Mouse (Mus musculus): Measurements from ENCODE around the gene Myrfl. TPM values are rescaled to one million over a fixed set of nuclear protein-coding genes. Genes with fewer than 3 reads are reported as not detected.

The Myrfl gene
- total and polyA plus RNA-seq, 2 experiments: not detected

DNA sequence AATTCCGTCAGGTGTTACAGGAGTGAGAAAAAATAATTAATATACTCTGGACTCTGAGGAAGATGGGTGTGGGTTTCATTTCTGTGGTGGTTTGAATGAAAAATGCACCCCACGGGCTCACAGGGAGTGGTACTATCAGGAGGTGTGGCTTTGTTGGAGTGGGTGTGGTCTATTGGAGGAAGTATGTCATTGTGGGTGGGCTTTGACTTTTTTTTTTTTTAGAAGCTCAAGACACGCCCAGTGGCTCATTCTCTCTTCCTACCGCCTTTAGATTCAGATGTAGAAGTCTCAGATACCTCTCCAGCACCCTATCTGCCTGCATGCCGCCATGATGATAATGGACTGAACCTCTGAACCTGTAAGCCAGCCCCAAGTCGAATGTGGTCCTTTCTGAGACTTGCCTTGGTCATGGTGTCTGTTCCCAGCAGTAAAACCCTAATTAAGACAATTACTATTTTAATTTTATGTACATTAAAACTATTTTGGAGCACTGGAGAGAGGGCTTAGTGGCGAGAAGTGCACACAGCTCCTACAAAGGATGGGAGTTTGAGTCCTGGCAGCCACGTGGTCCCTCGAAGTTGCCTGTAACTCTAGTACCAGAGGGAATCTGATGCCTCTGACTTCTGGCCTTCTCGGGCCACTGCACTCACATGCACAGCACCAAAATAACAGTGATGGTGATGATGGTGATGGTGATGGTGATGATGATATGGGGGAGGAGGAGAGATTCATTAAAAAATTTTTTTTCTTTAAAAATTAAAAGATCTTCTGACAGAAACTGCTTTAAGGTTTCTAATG, 88.0 kb downstream of the Myrfl start:
- WGBS: 91% methylated on average over 10 of the region's 10 CpGs

DNA sequence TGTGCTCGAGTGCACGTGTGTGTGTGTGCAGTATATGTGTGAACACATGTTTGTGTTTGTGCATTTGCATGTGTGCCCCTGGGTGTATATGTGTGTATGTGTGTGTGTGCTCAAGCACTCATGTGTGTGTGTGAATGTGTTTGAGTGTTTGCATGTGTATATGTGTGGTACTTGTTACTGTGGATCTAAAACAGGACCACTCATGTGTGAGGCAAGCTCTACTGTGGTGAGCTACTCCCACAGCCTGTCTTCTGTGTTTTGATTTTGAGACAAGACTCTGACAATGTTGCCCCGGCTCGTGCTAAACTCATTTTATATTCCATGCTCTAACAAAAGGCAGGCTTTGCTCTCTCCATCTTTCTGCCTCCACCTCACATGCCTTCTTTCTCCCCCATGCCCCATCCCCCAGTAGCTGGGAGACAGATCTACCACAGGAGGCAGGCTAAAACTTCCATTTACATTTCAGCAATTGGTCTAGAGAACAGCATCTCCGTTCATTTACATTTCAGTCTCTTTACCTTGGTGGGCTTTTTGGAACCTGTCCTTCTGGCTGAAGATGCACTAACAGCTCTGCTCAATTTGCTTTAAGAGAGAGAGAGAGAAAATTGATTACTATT, 94.4 kb downstream of the Myrfl start:
- WGBS: 51% methylated on average over 5 of the region's 5 CpGs
- Histone ChIP-seq H3K36me3 (ENCODE audit: control insufficient read depth, insufficient read depth, low read length) (no peaks in the 10 kb centered on the region), H3K4me3 (ENCODE audit: insufficient read depth, low read depth, low read length) (no peak overlapping the region), H3K4me1 (ENCODE audit: control insufficient read depth, insufficient read depth, low read length) (no peaks in the 10 kb centered on the region), H3K27ac (replicated peaks; ENCODE audit: insufficient read depth, low read depth, low read length) (no peak overlapping the region), H3K27me3 (ENCODE audit: control insufficient read depth, insufficient read depth, low read length) (peaks cover 3% of the 10 kb centered on the region; the same call in 1 of the 2 replicates), H3K79me2 (ENCODE audit: control insufficient read depth, insufficient read depth, low read length) (no peaks in the 10 kb centered on the region), H3K9ac (ENCODE audit: low read depth, low read length) (no peak overlapping the region)
- TF ChIP-seq POLR2A (IDR thresholded peaks at IDR 0.05; ENCODE audit: extremely low read depth, insufficient read depth, low read length) (no peak), CTCF (IDR thresholded peaks at IDR 0.05; ENCODE audit: low read depth, low read length) (no peak)
- no peak for DNase-seq (ENCODE audit: extremely low read depth, low read depth, low spot score)

More for the DNA sequence above, 88.0 kb downstream of the Myrfl start:
- Histone ChIP-seq H3K36me3 (ENCODE audit: control insufficient read depth, insufficient read depth, low read length) (no peaks in the 10 kb centered on the region), H3K79me2 (ENCODE audit: control insufficient read depth, insufficient read depth, low read length) (no peaks in the 10 kb centered on the region), H3K4me3 (ENCODE audit: insufficient read depth, low read depth, low read length) (no peak overlapping the region), H3K9ac (ENCODE audit: low read depth, low read length) (no peak overlapping the region), H3K27me3 (ENCODE audit: control insufficient read depth, insufficient read depth, low read length) (no peaks in the 10 kb centered on the region), H3K27ac (replicated peaks; ENCODE audit: insufficient read depth, low read depth, low read length) (no peak overlapping the region), H3K4me1 (ENCODE audit: control insufficient read depth, insufficient read depth, low read length) (no peaks in the 10 kb centered on the region)
- TF ChIP-seq CTCF (IDR thresholded peaks at IDR 0.05; ENCODE audit: low read depth, low read length): no peak
- no peak for DNase-seq (ENCODE audit: extremely low read depth, low read depth, low spot score)

DNA sequence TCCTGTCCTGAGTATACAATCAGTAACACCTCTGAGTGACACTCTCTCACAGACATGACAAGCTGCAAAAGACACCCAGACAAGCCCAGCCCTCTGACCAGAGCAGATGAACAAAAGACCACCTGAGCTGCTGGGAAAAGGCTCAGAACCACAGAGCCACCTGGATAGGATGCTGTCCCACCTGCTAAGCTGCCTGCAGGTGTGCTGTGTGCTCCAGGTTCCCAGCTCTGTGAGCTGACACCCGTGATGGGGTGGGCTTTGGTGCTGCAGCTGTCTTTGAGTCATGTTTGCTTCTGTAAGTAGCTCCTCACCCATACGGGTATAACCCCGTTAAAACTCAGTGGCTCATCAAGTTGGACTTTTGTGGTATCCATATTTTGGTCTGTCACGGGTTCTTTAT, 95.4 kb downstream of the Myrfl start:
- no peak overlapping the region for H3K9ac ChIP-seq (ENCODE audit: low read depth, low read length)
- no peaks in the 10 kb centered on the region for H3K79me2 ChIP-seq (ENCODE audit: control insufficient read depth, insufficient read depth, low read length)
- WGBS: 42% methylated on average over 4 of the region's 4 CpGs
- H3K4me3 ChIP-seq (ENCODE audit: insufficient read depth, low read depth, low read length): no peak overlapping the region
- no peak for DNase-seq (ENCODE audit: extremely low read depth, low read depth, low spot score)
- H3K27me3 ChIP-seq (ENCODE audit: control insufficient read depth, insufficient read depth, low read length): peaks cover 3% of the 10 kb centered on the region; the same call in 1 of the 2 replicates
- H3K27ac ChIP-seq (replicated peaks; ENCODE audit: insufficient read depth, low read depth, low read length): no peak overlapping the region
- TF ChIP-seq CTCF (IDR thresholded peaks at IDR 0.05; ENCODE audit: low read depth, low read length) (no peak), POLR2A (IDR thresholded peaks at IDR 0.05; ENCODE audit: extremely low read depth, insufficient read depth, low read length) (no peak)
- no peaks in the 10 kb centered on the region for H3K36me3 ChIP-seq (ENCODE audit: control insufficient read depth, insufficient read depth, low read length)
- H3K4me1 ChIP-seq (ENCODE audit: control insufficient read depth, insufficient read depth, low read length): no peaks in the 10 kb centered on the region

DNA sequence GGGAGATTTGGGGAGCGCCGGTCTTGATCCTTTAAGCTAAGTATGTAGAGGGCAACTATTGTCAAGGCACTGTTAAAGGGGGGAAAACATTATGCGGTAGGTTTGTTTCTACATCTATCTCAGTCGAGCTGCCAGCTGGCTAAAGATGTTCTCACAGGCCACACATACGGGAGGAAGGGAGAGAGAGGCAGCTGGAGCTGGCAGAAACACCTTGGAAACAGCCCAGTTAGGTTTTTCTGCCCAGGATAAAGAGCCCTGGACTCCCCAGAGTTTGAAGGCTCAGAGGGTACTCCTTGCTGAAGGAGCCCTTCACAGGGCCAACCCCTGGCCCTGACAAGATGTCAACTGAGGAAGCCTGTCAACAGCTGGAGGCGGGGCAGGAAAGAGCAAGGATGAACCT, 100.7 kb downstream of the Myrfl start:
- H3K79me2 ChIP-seq (ENCODE audit: control insufficient read depth, insufficient read depth, low read length): no peaks in the 10 kb centered on the region
- no peak for TF ChIP-seq CTCF (IDR thresholded peaks at IDR 0.05; ENCODE audit: low read depth, low read length)
- no peak for TF ChIP-seq POLR2A (IDR thresholded peaks at IDR 0.05; ENCODE audit: extremely low read depth, insufficient read depth, low read length)
- no peak overlapping the region for H3K4me3 ChIP-seq (ENCODE audit: insufficient read depth, low read depth, low read length)
- H3K4me1 ChIP-seq (ENCODE audit: control insufficient read depth, insufficient read depth, low read length): no peaks in the 10 kb centered on the region
- WGBS: 76% methylated on average over 6 of the region's 6 CpGs
- no peaks in the 10 kb centered on the region for H3K27me3 ChIP-seq (ENCODE audit: control insufficient read depth, insufficient read depth, low read length)
- no peak overlapping the region for H3K27ac ChIP-seq (replicated peaks; ENCODE audit: insufficient read depth, low read depth, low read length)
- no peak for DNase-seq (ENCODE audit: extremely low read depth, low read depth, low spot score)
- H3K36me3 ChIP-seq (ENCODE audit: control insufficient read depth, insufficient read depth, low read length): no peaks in the 10 kb centered on the region
- no peak overlapping the region for H3K9ac ChIP-seq (ENCODE audit: low read depth, low read length)

DNA sequence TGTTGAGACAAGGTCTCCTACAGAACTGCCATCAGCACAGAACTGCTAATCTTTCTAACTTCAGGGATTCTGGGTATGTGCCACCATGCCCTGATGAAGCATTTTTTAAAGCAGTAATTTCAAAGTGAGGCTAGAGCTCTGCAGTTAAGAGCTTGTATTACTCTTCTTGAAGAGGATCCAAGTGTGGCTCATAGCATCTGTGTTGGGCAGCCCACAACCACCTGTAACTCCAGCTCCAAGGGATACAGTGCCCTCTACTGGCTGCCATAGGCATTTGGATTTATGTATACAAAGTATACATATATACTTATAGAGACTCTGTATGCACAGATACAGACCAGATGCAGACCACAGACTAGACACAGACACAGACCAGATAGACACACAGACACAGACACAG, 107.6 kb downstream of the Myrfl start:
- Histone ChIP-seq H3K27ac (replicated peaks; ENCODE audit: insufficient read depth, low read depth, low read length) (no peak overlapping the region), H3K9ac (ENCODE audit: low read depth, low read length) (no peak overlapping the region), H3K79me2 (ENCODE audit: control insufficient read depth, insufficient read depth, low read length) (no peaks in the 10 kb centered on the region), H3K36me3 (ENCODE audit: control insufficient read depth, insufficient read depth, low read length) (no peaks in the 10 kb centered on the region), H3K4me3 (ENCODE audit: insufficient read depth, low read depth, low read length) (no peak overlapping the region), H3K27me3 (ENCODE audit: control insufficient read depth, insufficient read depth, low read length) (no peaks in the 10 kb centered on the region), H3K4me1 (ENCODE audit: control insufficient read depth, insufficient read depth, low read length) (no peaks in the 10 kb centered on the region)
- peak; percentile 26 for DNase-seq (ENCODE audit: extremely low read depth, low read depth, low spot score)
- no peak for TF ChIP-seq POLR2A (IDR thresholded peaks at IDR 0.05; ENCODE audit: extremely low read depth, insufficient read depth, low read length)
- peak; percentile 52 for TF ChIP-seq CTCF (IDR thresholded peaks at IDR 0.05; ENCODE audit: low read depth, low read length)

DNA sequence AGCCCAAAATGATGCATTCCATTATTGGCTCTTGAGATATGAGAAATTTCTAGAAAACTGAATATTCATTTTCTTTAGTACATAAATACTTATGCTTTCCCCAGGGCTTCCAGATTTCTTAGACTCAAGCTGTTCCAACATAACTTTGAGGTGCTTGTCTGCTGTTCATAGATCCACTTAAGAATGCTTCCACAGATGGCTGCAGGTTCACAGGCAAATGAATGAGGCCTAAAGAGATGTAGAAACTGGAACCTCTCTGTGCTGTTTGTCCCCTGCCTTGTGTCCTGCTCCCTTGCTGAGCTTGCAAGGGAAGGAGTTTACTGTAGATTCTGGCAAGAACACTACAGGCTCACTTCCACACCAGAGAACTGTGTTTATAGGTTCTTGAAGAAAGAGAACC, 108.3 kb downstream of the Myrfl start:
- Histone ChIP-seq H3K36me3 (ENCODE audit: control insufficient read depth, insufficient read depth, low read length) (no peaks in the 10 kb centered on the region), H3K9ac (ENCODE audit: low read depth, low read length) (no peak overlapping the region), H3K4me3 (ENCODE audit: insufficient read depth, low read depth, low read length) (no peak overlapping the region), H3K4me1 (ENCODE audit: control insufficient read depth, insufficient read depth, low read length) (no peaks in the 10 kb centered on the region), H3K27me3 (ENCODE audit: control insufficient read depth, insufficient read depth, low read length) (no peaks in the 10 kb centered on the region), H3K27ac (replicated peaks; ENCODE audit: insufficient read depth, low read depth, low read length) (no peak overlapping the region), H3K79me2 (ENCODE audit: control insufficient read depth, insufficient read depth, low read length) (no peaks in the 10 kb centered on the region)
- DNase-seq (ENCODE audit: extremely low read depth, low read depth, low spot score): no peak
- TF ChIP-seq CTCF (IDR thresholded peaks at IDR 0.05; ENCODE audit: low read depth, low read length) (no peak), POLR2A (IDR thresholded peaks at IDR 0.05; ENCODE audit: extremely low read depth, insufficient read depth, low read length) (no peak)

Data from liver, adult 2 months (tissue).